Mouse (Mus musculus): ENCODE data around the gene Ppp1r8. TPM values are rescaled to one million over a fixed set of nuclear protein-coding genes. Genes with fewer than 3 reads are reported as not detected.

The Ppp1r8 gene
- total and polyA plus RNA-seq, 2 experiments = 9.3 to 10.9 TPM

DNA sequence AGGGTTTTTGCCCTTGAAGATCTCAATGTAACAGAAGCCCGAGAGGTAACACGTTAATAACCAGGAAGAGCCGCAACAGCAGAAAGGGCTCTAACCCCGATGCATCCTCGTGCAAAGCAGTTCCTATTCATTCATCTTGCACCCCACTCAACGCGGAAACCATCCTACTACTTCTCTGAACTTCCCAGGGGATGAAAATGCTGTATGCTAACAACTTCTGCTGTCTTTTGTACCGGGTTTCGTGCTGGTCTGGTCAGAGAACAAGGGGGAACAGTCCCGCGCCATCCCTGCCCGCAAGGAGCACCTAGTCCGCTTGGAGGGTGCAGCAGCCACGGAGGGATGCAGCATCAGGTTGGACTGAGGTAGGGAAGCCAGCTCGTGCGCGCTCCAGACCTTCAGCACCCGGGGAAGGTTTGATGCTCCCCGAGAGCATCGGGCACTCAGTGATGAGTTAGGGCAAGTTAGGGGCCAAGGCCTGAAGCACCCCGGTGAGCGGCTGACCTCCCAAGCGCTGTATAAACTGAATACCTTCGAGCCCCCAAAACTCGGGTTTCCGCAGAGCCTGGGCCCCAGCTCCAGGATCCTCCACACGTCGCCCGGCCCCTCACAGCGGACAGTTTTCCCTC lies 575 bp downstream of the Ppp1r8 start:
- no peaks in the 10 kb centered on the region for H3K27me3 ChIP-seq (ENCODE audit: control insufficient read depth, insufficient read depth, low read length)
- H3K4me1 ChIP-seq (ENCODE audit: control insufficient read depth, insufficient read depth, low read length) = peaks cover 2% of the 10 kb centered on the region; the same call in 1 of the 2 replicates
- H3K79me2 ChIP-seq (ENCODE audit: control insufficient read depth, insufficient read depth, low read length) = no peaks in the 10 kb centered on the region; the same call in 1 of the 2 replicates
- H3K27ac ChIP-seq (replicated peaks; ENCODE audit: insufficient read depth, low read depth, low read length) = no peak overlapping the region
- H3K36me3 ChIP-seq (ENCODE audit: control insufficient read depth, insufficient read depth, low read length) = peaks cover 8% of the 10 kb centered on the region
- TF ChIP-seq CTCF (IDR thresholded peaks at IDR 0.05; ENCODE audit: low read depth, low read length) (no peak), POLR2A (IDR thresholded peaks at IDR 0.05; ENCODE audit: extremely low read depth, insufficient read depth, low read length) (no peak)
- WGBS = under 1% methylated on average over 30 of the region's 30 CpGs
- peak; percentile 2 for DNase-seq (ENCODE audit: extremely low read depth, low read depth, low spot score)
- peak overlapping the region; percentile 69 for H3K4me3 ChIP-seq (ENCODE audit: insufficient read depth, low read depth, low read length)
- H3K9ac ChIP-seq (ENCODE audit: low read depth, low read length) = peak overlapping the region; percentile 64

GRCm38 (mm10) chr4:132841493-132841892 lies 1.5 kb downstream of the Ppp1r8 start:
- Histone ChIP-seq H3K9ac (ENCODE audit: low read depth, low read length) (no peak overlapping the region), H3K4me3 (ENCODE audit: insufficient read depth, low read depth, low read length) (no peak overlapping the region), H3K79me2 (ENCODE audit: control insufficient read depth, insufficient read depth, low read length) (no peaks in the 10 kb centered on the region; the same call in 1 of the 2 replicates), H3K27ac (replicated peaks; ENCODE audit: insufficient read depth, low read depth, low read length) (no peak overlapping the region), H3K36me3 (ENCODE audit: control insufficient read depth, insufficient read depth, low read length) (peaks cover 11% of the 10 kb centered on the region), H3K27me3 (ENCODE audit: control insufficient read depth, insufficient read depth, low read length) (no peaks in the 10 kb centered on the region), H3K4me1 (ENCODE audit: control insufficient read depth, insufficient read depth, low read length) (peaks cover 2% of the 10 kb centered on the region; the same call in 1 of the 2 replicates)
- no peak for DNase-seq (ENCODE audit: extremely low read depth, low read depth, low spot score)
- TF ChIP-seq POLR2A (IDR thresholded peaks at IDR 0.05; ENCODE audit: extremely low read depth, insufficient read depth, low read length) = no peak
- no peak for TF ChIP-seq CTCF (IDR thresholded peaks at IDR 0.05; ENCODE audit: low read depth, low read length)
- 92% methylated on average over 3 of the region's 3 CpGs for WGBS

DNA sequence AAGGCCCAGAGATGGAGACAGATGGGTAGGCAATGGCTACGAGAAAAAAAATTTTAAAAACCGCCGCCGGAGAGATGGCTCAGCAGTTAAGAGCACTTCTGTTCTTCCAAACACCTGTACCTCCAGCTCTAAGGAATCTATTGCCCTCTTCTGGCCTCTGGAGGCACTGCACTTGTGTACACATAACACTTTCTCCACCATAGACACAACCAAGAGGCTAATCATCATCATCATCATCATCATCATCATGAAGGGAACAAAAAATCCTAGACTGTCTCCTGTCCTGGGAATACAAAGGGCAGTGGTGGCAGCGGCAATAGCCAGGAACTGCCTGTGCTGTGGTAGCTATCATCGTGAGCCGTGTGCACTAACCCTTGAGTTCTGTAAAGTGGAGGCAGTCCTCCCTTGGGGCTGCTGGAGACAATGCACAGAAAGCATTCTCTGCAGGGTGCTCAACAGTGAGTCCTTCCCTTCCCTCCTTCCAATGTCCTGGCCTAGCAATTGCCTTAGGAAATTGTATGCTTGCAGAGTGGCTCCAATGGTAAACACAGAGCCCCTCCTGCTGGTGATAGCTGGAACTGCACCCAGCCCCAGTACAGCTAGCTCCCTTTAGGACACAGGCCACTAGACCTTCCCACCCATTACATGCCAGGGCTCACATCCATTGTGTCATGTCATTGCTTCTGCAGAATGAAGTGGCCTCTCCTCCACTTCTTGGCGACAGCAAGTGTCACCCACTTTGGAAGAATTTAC lies 19.2 kb downstream of the Ppp1r8 start:
- DNase-seq (ENCODE audit: extremely low read depth, low read depth, low spot score) = peak; percentile 49
- Histone ChIP-seq H3K4me3 (ENCODE audit: insufficient read depth, low read depth, low read length) (no peak overlapping the region), H3K4me1 (ENCODE audit: control insufficient read depth, insufficient read depth, low read length) (no peaks in the 10 kb centered on the region), H3K27me3 (ENCODE audit: control insufficient read depth, insufficient read depth, low read length) (no peaks in the 10 kb centered on the region), H3K9ac (ENCODE audit: low read depth, low read length) (no peak overlapping the region), H3K79me2 (ENCODE audit: control insufficient read depth, insufficient read depth, low read length) (no peaks in the 10 kb centered on the region), H3K27ac (replicated peaks; ENCODE audit: insufficient read depth, low read depth, low read length) (no peak overlapping the region), H3K36me3 (ENCODE audit: control insufficient read depth, insufficient read depth, low read length) (peaks cover 4% of the 10 kb centered on the region; the same call in 1 of the 2 replicates)
- no peak for TF ChIP-seq POLR2A (IDR thresholded peaks at IDR 0.05; ENCODE audit: extremely low read depth, insufficient read depth, low read length)
- TF ChIP-seq CTCF (IDR thresholded peaks at IDR 0.05; ENCODE audit: low read depth, low read length) = peak; percentile 89
- WGBS = 73% methylated on average over 8 of the region's 8 CpGs

- H3K4me3 ChIP-seq (ENCODE audit: insufficient read depth, low read depth, low read length) = no peak overlapping the region
- no peak overlapping the region for H3K9ac ChIP-seq (ENCODE audit: low read depth, low read length)
- no peak overlapping the region for H3K27ac ChIP-seq (replicated peaks; ENCODE audit: insufficient read depth, low read depth, low read length)
- H3K4me1 ChIP-seq (ENCODE audit: control insufficient read depth, insufficient read depth, low read length) = no peaks in the 10 kb centered on the region
- DNase-seq (ENCODE audit: extremely low read depth, low read depth, low spot score) = no peak
- WGBS = 62% methylated on average over 2 of the region's 2 CpGs
- no peaks in the 10 kb centered on the region for H3K36me3 ChIP-seq (ENCODE audit: control insufficient read depth, insufficient read depth, low read length)
- no peaks in the 10 kb centered on the region for H3K79me2 ChIP-seq (ENCODE audit: control insufficient read depth, insufficient read depth, low read length)
- no peak for TF ChIP-seq CTCF (IDR thresholded peaks at IDR 0.05; ENCODE audit: low read depth, low read length)
- TF ChIP-seq POLR2A (IDR thresholded peaks at IDR 0.05; ENCODE audit: extremely low read depth, insufficient read depth, low read length) = no peak
- no peaks in the 10 kb centered on the region for H3K27me3 ChIP-seq (ENCODE audit: control insufficient read depth, insufficient read depth, low read length)
These were observed 24.5 kb downstream of the Ppp1r8 start for GRCm38 (mm10) chr4:132818442-132818841.

GRCm38 (mm10) chr4:132816855-132817254 lies 26.1 kb downstream of the Ppp1r8 start:
- Histone ChIP-seq H3K36me3 (ENCODE audit: control insufficient read depth, insufficient read depth, low read length) (no peaks in the 10 kb centered on the region), H3K4me1 (ENCODE audit: control insufficient read depth, insufficient read depth, low read length) (no peaks in the 10 kb centered on the region), H3K79me2 (ENCODE audit: control insufficient read depth, insufficient read depth, low read length) (no peaks in the 10 kb centered on the region), H3K27me3 (ENCODE audit: control insufficient read depth, insufficient read depth, low read length) (no peaks in the 10 kb centered on the region), H3K4me3 (ENCODE audit: insufficient read depth, low read depth, low read length) (no peak overlapping the region), H3K27ac (replicated peaks; ENCODE audit: insufficient read depth, low read depth, low read length) (no peak overlapping the region), H3K9ac (ENCODE audit: low read depth, low read length) (no peak overlapping the region)
- TF ChIP-seq CTCF (IDR thresholded peaks at IDR 0.05; ENCODE audit: low read depth, low read length) (no peak), POLR2A (IDR thresholded peaks at IDR 0.05; ENCODE audit: extremely low read depth, insufficient read depth, low read length) (no peak)
- no peak for DNase-seq (ENCODE audit: extremely low read depth, low read depth, low spot score)
- WGBS = 73% methylated on average over 2 of the region's 2 CpGs
